Mouse (Mus musculus): Measurements from ENCODE around the gene Olfr470. TPM values are rescaled to one million over a fixed set of nuclear protein-coding genes. Genes with fewer than 3 reads are reported as not detected.

Gene Olfr470
- polyA plus RNA-seq, 1 experiment from 2014 or later = not detected

Other genes starting within 250 kb of the Olfr470 start
- gene 5330417H12Rik, start 222.3 kb downstream of the Olfr470 start, polyA plus RNA-seq (2014; fragmentation: Nextera tagmentation; extraction: Ambion mirVana) = not detected in 2 replicates
- gene Cyb5r2, start 89.5 kb downstream of the Olfr470 start, polyA plus RNA-seq (2014; fragmentation: Nextera tagmentation; extraction: Ambion mirVana) = 0.10 and 0.30 TPM in 2 replicates
- gene Ovch2, start 46.3 kb downstream of the Olfr470 start, polyA plus RNA-seq (2014; fragmentation: Nextera tagmentation; extraction: Ambion mirVana) = not detected in 2 replicates
- gene Olfr467, start 35.2 kb downstream of the Olfr470 start, polyA plus RNA-seq (2014; fragmentation: Nextera tagmentation; extraction: Ambion mirVana) = not detected in 2 replicates
- gene Olfr469, start 21.9 kb downstream of the Olfr470 start, polyA plus RNA-seq (2014; fragmentation: Nextera tagmentation; extraction: Ambion mirVana) = not detected in 2 replicates
- gene Olfr472, start 50.4 kb upstream of the Olfr470 start, polyA plus RNA-seq (2014; fragmentation: Nextera tagmentation; extraction: Ambion mirVana) = not detected in 2 replicates
- not detected in 2 replicates for gene Olfr473, start 83.0 kb upstream of the Olfr470 start, polyA plus RNA-seq (2014; fragmentation: Nextera tagmentation; extraction: Ambion mirVana)
- gene Olfr474, start 107.2 kb upstream of the Olfr470 start, polyA plus RNA-seq (2014; fragmentation: Nextera tagmentation; extraction: Ambion mirVana) = not detected in 2 replicates
- gene Olfr476, start 117.3 kb upstream of the Olfr470 start, polyA plus RNA-seq (2014; fragmentation: Nextera tagmentation; extraction: Ambion mirVana) = not detected in 2 replicates
- gene Olfr477, start 139.2 kb upstream of the Olfr470 start, polyA plus RNA-seq (2014; fragmentation: Nextera tagmentation; extraction: Ambion mirVana) = not detected in 2 replicates
- gene Olfr478, start 186.5 kb upstream of the Olfr470 start, polyA plus RNA-seq (2014; fragmentation: Nextera tagmentation; extraction: Ambion mirVana) = not detected in 2 replicates
- gene Olfr479, start 203.2 kb upstream of the Olfr470 start, polyA plus RNA-seq (2014; fragmentation: Nextera tagmentation; extraction: Ambion mirVana) = not detected in 2 replicates
- gene Olfr480, start 219.9 kb upstream of the Olfr470 start, polyA plus RNA-seq (2014; fragmentation: Nextera tagmentation; extraction: Ambion mirVana) = not detected in 2 replicates
- not detected in 2 replicates for gene Olfr481, start 232.4 kb upstream of the Olfr470 start, polyA plus RNA-seq (2014; fragmentation: Nextera tagmentation; extraction: Ambion mirVana)